Mouse (Mus musculus): Measurements from ENCODE around the gene Scn11a. TPM values are rescaled to one million over a fixed set of nuclear protein-coding genes. Genes with fewer than 3 reads are reported as not detected.

Scn11a gene
- polyA plus RNA-seq, 1 experiment from 2014 or later: not detected

- Histone ChIP-seq H3K4me3 (ENCODE audit: low read depth, low read length) (no peak overlapping the region), H3K9me3 (ENCODE audit: control insufficient read depth, low read depth, low read length) (no peaks in the 10 kb centered on the region), H3K4me1 (ENCODE audit: control insufficient read depth, insufficient read depth, low read length) (no peaks in the 10 kb centered on the region), H3K27me3 (ENCODE audit: control insufficient read depth, insufficient read depth, low read length) (no peaks in the 10 kb centered on the region), H3K9ac (replicated peaks; ENCODE audit: low read depth, low read length) (no peak overlapping the region), H3K36me3 (ENCODE audit: control insufficient read depth, insufficient read depth, low read length) (no peaks in the 10 kb centered on the region), H3K4me2 (replicated peaks; ENCODE audit: low read depth, low read length) (no peak overlapping the region), H3K27ac (ENCODE audit: low read length) (no peak overlapping the region)
- WGBS: 31% methylated on average over 5 of the region's 5 CpGs
- no peak for ATAC-seq (ENCODE audit: insufficient number of reproducible peaks, insufficient read depth, low FRiP score, low read depth)
Observed at GRCm38 (mm10) chr9:119741101-119741786, 84.0 kb downstream of the Scn11a start.

GRCm38 (mm10) chr9:119728412-119729097 is 96.7 kb downstream of the Scn11a start:
- Histone ChIP-seq H3K4me1 (ENCODE audit: control insufficient read depth, insufficient read depth, low read length) (no peaks in the 10 kb centered on the region), H3K9ac (replicated peaks; ENCODE audit: low read depth, low read length) (no peak overlapping the region), H3K27ac (ENCODE audit: low read length) (no peak overlapping the region), H3K4me2 (replicated peaks; ENCODE audit: low read depth, low read length) (no peak overlapping the region), H3K9me3 (ENCODE audit: control insufficient read depth, low read depth, low read length) (no peaks in the 10 kb centered on the region), H3K4me3 (ENCODE audit: low read depth, low read length) (no peak overlapping the region), H3K36me3 (ENCODE audit: control insufficient read depth, insufficient read depth, low read length) (no peaks in the 10 kb centered on the region), H3K27me3 (ENCODE audit: control insufficient read depth, insufficient read depth, low read length) (no peaks in the 10 kb centered on the region)
- 82% methylated on average over 11 of the region's 11 CpGs for WGBS
- no peak; the same call in 1 of the 2 replicates for ATAC-seq (ENCODE audit: insufficient number of reproducible peaks, insufficient read depth, low FRiP score, low read depth)

GRCm38 (mm10) chr9:119726990-119727389 is 98.3 kb downstream of the Scn11a start:
- Histone ChIP-seq H3K4me2 (replicated peaks; ENCODE audit: low read depth, low read length) (no peak overlapping the region), H3K27ac (ENCODE audit: low read length) (no peak overlapping the region), H3K9ac (replicated peaks; ENCODE audit: low read depth, low read length) (no peak overlapping the region), H3K4me3 (ENCODE audit: low read depth, low read length) (no peak overlapping the region), H3K36me3 (ENCODE audit: control insufficient read depth, insufficient read depth, low read length) (no peaks in the 10 kb centered on the region), H3K9me3 (ENCODE audit: control insufficient read depth, low read depth, low read length) (no peaks in the 10 kb centered on the region), H3K27me3 (ENCODE audit: control insufficient read depth, insufficient read depth, low read length) (no peaks in the 10 kb centered on the region), H3K4me1 (ENCODE audit: control insufficient read depth, insufficient read depth, low read length) (no peaks in the 10 kb centered on the region)
- no peak for ATAC-seq (ENCODE audit: insufficient number of reproducible peaks, insufficient read depth, low FRiP score, low read depth)
- 89% methylated on average over 4 of the region's 4 CpGs for WGBS

- no peak overlapping the region for H3K27ac ChIP-seq (ENCODE audit: low read length)
- no peaks in the 10 kb centered on the region for H3K27me3 ChIP-seq (ENCODE audit: control insufficient read depth, insufficient read depth, low read length)
- H3K36me3 ChIP-seq (ENCODE audit: control insufficient read depth, insufficient read depth, low read length): no peaks in the 10 kb centered on the region
- no peak overlapping the region for H3K9ac ChIP-seq (replicated peaks; ENCODE audit: low read depth, low read length)
- no peaks in the 10 kb centered on the region for H3K4me1 ChIP-seq (ENCODE audit: control insufficient read depth, insufficient read depth, low read length)
- no peak overlapping the region for H3K4me2 ChIP-seq (replicated peaks; ENCODE audit: low read depth, low read length)
- H3K4me3 ChIP-seq (ENCODE audit: low read depth, low read length): no peak overlapping the region
- WGBS: 53% methylated on average over 6 of the region's 6 CpGs
- no peaks in the 10 kb centered on the region for H3K9me3 ChIP-seq (ENCODE audit: control insufficient read depth, low read depth, low read length)
- no peak for ATAC-seq (ENCODE audit: insufficient number of reproducible peaks, insufficient read depth, low FRiP score, low read depth)
Observed at GRCm38 (mm10) chr9:119725293-119725862, 99.9 kb downstream of the Scn11a start.

GRCm38 (mm10) chr9:119719222-119719621 is 106.0 kb downstream of the Scn11a start, which contains the start of gene Scn10a:
Scn10a (minus strand) TSS chr9:119719322.
- ATAC-seq (ENCODE audit: insufficient number of reproducible peaks, insufficient read depth, low FRiP score, low read depth): no peak
- Histone ChIP-seq H3K9me3 (ENCODE audit: control insufficient read depth, low read depth, low read length) (no peaks in the 10 kb centered on the region), H3K4me1 (ENCODE audit: control insufficient read depth, insufficient read depth, low read length) (no peaks in the 10 kb centered on the region), H3K9ac (replicated peaks; ENCODE audit: low read depth, low read length) (no peak within 1 kb of the TSS), H3K27me3 (ENCODE audit: control insufficient read depth, insufficient read depth, low read length) (no peaks in the 10 kb centered on the region), H3K4me3 (ENCODE audit: low read depth, low read length) (no peak within 1 kb of the TSS), H3K27ac (ENCODE audit: low read length) (no peak within 1 kb of the TSS), H3K36me3 (ENCODE audit: control insufficient read depth, insufficient read depth, low read length) (no peaks in the 10 kb centered on the region), H3K4me2 (replicated peaks; ENCODE audit: low read depth, low read length) (no peak within 1 kb of the TSS)
- 80% methylated on average over 11 of the region's 11 CpGs for WGBS

- Histone ChIP-seq H3K27me3 (ENCODE audit: control insufficient read depth, insufficient read depth, low read length) (no peaks in the 10 kb centered on the region), H3K4me1 (ENCODE audit: control insufficient read depth, insufficient read depth, low read length) (no peaks in the 10 kb centered on the region), H3K9ac (replicated peaks; ENCODE audit: low read depth, low read length) (no peak overlapping the region), H3K9me3 (ENCODE audit: control insufficient read depth, low read depth, low read length) (no peaks in the 10 kb centered on the region), H3K36me3 (ENCODE audit: control insufficient read depth, insufficient read depth, low read length) (no peaks in the 10 kb centered on the region), H3K27ac (ENCODE audit: low read length) (no peak overlapping the region), H3K4me3 (ENCODE audit: low read depth, low read length) (no peak overlapping the region), H3K4me2 (replicated peaks; ENCODE audit: low read depth, low read length) (no peak overlapping the region)
- WGBS: 11% methylated on average over 6 of the region's 6 CpGs
- ATAC-seq (ENCODE audit: insufficient number of reproducible peaks, insufficient read depth, low FRiP score, low read depth): no peak; the same call in 1 of the 2 replicates
Observed at GRCm38 (mm10) chr9:119706700-119707099, 118.6 kb downstream of the Scn11a start.

Other genes starting within 250 kb of the Scn11a start
- gene Scn5a, start 246.4 kb downstream of the Scn11a start, polyA plus RNA-seq (2014; fragmentation: Nextera tagmentation; extraction: Ambion mirVana): 0.10 and 0.25 TPM in 2 replicates
- not detected in 2 replicates for gene Scn10a, start 106.1 kb downstream of the Scn11a start, polyA plus RNA-seq (2014; fragmentation: Nextera tagmentation; extraction: Ambion mirVana)
- gene Wdr48, start 69.4 kb upstream of the Scn11a start, polyA plus RNA-seq (2014; fragmentation: Nextera tagmentation; extraction: Ambion mirVana): 54.0 and 57.9 TPM in 2 replicates
- 20.9 and 29.5 TPM in 2 replicates for gene Gorasp1, start 112.1 kb upstream of the Scn11a start, polyA plus RNA-seq (2014; fragmentation: Nextera tagmentation; extraction: Ambion mirVana)
- gene Ttc21a, start 112.2 kb upstream of the Scn11a start, polyA plus RNA-seq (2014; fragmentation: Nextera tagmentation; extraction: Ambion mirVana): 0.09 TPM in 1 of 2 replicates, not detected in the other
- 2.5 and 3.2 TPM in 2 replicates for gene Csrnp1, start 159.2 kb upstream of the Scn11a start, polyA plus RNA-seq (2014; fragmentation: Nextera tagmentation; extraction: Ambion mirVana)
- 0.07 and 0.08 TPM in 2 replicates for gene Xirp1, start 198.1 kb upstream of the Scn11a start, polyA plus RNA-seq (2014; fragmentation: Nextera tagmentation; extraction: Ambion mirVana)
- 12.9 and 13.7 TPM in 2 replicates for gene Cx3cr1, start 244.4 kb upstream of the Scn11a start, polyA plus RNA-seq (2014; fragmentation: Nextera tagmentation; extraction: Ambion mirVana)

All from stomach, embryonic 14.5 days (tissue).